Mouse (Mus musculus): Measurements from ENCODE around the gene Cep57l1.

GRCm38 (mm10) chr10:41676661-41677061 lies 133.0 kb downstream of the Cep57l1 start:
- TF ChIP-seq POLR2A (IDR thresholded peaks at IDR 0.05; ENCODE audit: insufficient read depth, low read depth, low read length) (no peak), EP300 (IDR thresholded peaks at IDR 0.05; ENCODE audit: insufficient read depth, low read depth, low read length) (no peak)

Measured in heart, adult 2 months (tissue).